Mouse (Mus musculus) ES-Bruce4 (cell line): ENCODE data around the gene Lypla2. TPM values are rescaled to one million over a fixed set of nuclear protein-coding genes. Genes with fewer than 3 reads are reported as not detected.

Source experiments
- H3K27ac ChIP-seq: 2 replicates; pipeline ENCODE4 v1.5.1; 2012; ENCODE audit warnings: low read length, inconsistent platforms; ENCODE audit not compliant: insufficient read depth
- H3K27me3 ChIP-seq: 2 replicates; pipeline ENCODE4 v1.6.1; 2012; ENCODE audit warnings: mild to moderate bottlenecking, low read length, inconsistent platforms; ENCODE audit not compliant: control insufficient read depth, poor library complexity, insufficient read depth, severe bottlenecking
- H3K36me3 ChIP-seq: 2 replicates; pipeline ENCODE4 v1.6.1; 2012; ENCODE audit warnings: inconsistent platforms, mild to moderate bottlenecking, low read length, moderate library complexity; ENCODE audit not compliant: control insufficient read depth, poor library complexity, insufficient read depth, severe bottlenecking
- H3K4me1 ChIP-seq: one replicate; pipeline ENCODE4 v1.8.1; 2011; ENCODE audit warnings: low read length; ENCODE audit not compliant: control insufficient read depth, insufficient read depth
- H3K4me3 ChIP-seq: 2 replicates; pipeline ENCODE4 v1.5.1; 2011; ENCODE audit warnings: low read depth, mild to moderate bottlenecking, low read length
- H3K9ac ChIP-seq: 2 replicates; pipeline ENCODE4 v1.6.1; 2012; ENCODE audit warnings: low read depth, mild to moderate bottlenecking, inconsistent platforms; ENCODE audit not compliant: poor library complexity, severe bottlenecking
- H3K9me3 ChIP-seq: replicated peaks from 2 replicates; pipeline ENCODE4 v1.6.1; 2012; ENCODE audit warnings: mild to moderate bottlenecking, low read length, inconsistent platforms; ENCODE audit not compliant: control insufficient read depth, poor library complexity, insufficient read depth, severe bottlenecking
- CTCF ChIP-seq: IDR thresholded peaks from one replicate; pipeline ENCODE4 v1.8.1; 2011; ENCODE audit warnings: low read depth, low read length
- EP300 ChIP-seq: IDR thresholded peaks from 2 replicates; pipeline ENCODE4 v1.6.1; 2011; ENCODE audit warnings: low read depth, low read length; ENCODE audit not compliant: insufficient read depth
- POLR2A ChIP-seq: IDR thresholded peaks from one replicate; pipeline ENCODE4 v1.8.1; 2011; ENCODE audit warnings: low read length; ENCODE audit not compliant: insufficient read depth
- polyA plus RNA-seq: library from polyadenylated mRNA; stranded (reverse); fragments of >200 nt; gene quantifications from 2 replicates; pipeline ENCODE4 v1.2.4, GENCODE M21; 2011; ENCODE audit warnings: low read depth; ENCODE audit not compliant: missing spikeins, insufficient read depth, insufficient read length

Lypla2 gene
- polyA plus RNA-seq, 1 experiment, result 47.4 TPM

- H3K9ac ChIP-seq, result no peak overlapping the region
- no peak overlapping the region for H3K4me3 ChIP-seq
- no peaks in the 10 kb centered on the region for H3K4me1 ChIP-seq
- TF ChIP-seq CTCF (no peak), POLR2A (no peak), EP300 (no peak)
- no peaks in the 10 kb centered on the region for H3K9me3 ChIP-seq
- H3K27ac ChIP-seq, result no peak overlapping the region
- H3K36me3 ChIP-seq, result peaks cover 63% of the 10 kb centered on the region
- H3K27me3 ChIP-seq, result no peaks in the 10 kb centered on the region
Measured at GRCm38 (mm10) chr4:136006821-136007220, 34.4 kb upstream of the Lypla2 start.

GRCm38 (mm10) chr4:136004921-136005320 is 32.5 kb upstream of the Lypla2 start:
- Histone ChIP-seq H3K9me3 (no peaks in the 10 kb centered on the region), H3K9ac (no peak overlapping the region), H3K4me1 (no peaks in the 10 kb centered on the region), H3K27ac (no peak overlapping the region), H3K36me3 (peaks cover 51% of the 10 kb centered on the region), H3K27me3 (no peaks in the 10 kb centered on the region), H3K4me3 (no peak overlapping the region)
- TF ChIP-seq EP300 (no peak), CTCF (no peak), POLR2A (no peak)

- Histone ChIP-seq H3K9ac (no peak overlapping the region), H3K27me3 (no peaks in the 10 kb centered on the region), H3K36me3 (peaks cover 44% of the 10 kb centered on the region), H3K4me3 (no peak overlapping the region), H3K9me3 (no peaks in the 10 kb centered on the region), H3K27ac (no peak overlapping the region), H3K4me1 (no peaks in the 10 kb centered on the region)
- TF ChIP-seq POLR2A (no peak), EP300 (no peak), CTCF (no peak)
Measured at GRCm38 (mm10) chr4:136004107-136004675, 31.8 kb upstream of the Lypla2 start.

GRCm38 (mm10) chr4:135995118-135995517 is 22.7 kb upstream of the Lypla2 start:
- H3K27ac ChIP-seq, result no peak overlapping the region
- no peak overlapping the region for H3K4me3 ChIP-seq
- no peak overlapping the region for H3K9ac ChIP-seq
- H3K4me1 ChIP-seq, result no peaks in the 10 kb centered on the region
- H3K9me3 ChIP-seq, result peaks cover 5% of the 10 kb centered on the region; the same call in 1 of the 2 replicates
- H3K36me3 ChIP-seq, result no peaks in the 10 kb centered on the region
- H3K27me3 ChIP-seq, result no peaks in the 10 kb centered on the region
- TF ChIP-seq EP300, result no peak
- TF ChIP-seq CTCF, result no peak
- TF ChIP-seq POLR2A, result no peak

DNA sequence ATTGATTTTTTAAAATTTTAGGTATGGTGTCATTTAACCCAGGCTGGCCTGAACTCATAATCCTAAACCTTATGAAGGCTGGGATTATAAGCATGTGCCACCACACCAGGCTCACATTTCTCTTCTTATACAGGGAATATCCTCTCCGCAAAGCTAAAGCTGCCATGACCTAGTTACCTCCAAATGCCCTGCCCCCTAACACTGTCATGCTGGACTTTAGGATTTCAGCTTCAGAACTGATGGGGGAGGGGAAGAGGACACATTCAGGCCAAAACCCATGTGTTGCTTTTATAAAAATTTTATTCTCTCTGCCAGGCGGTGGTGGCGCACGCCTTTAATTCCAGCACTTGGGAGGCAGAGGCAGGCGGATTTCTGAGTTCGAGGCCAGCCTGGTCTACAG is 21.5 kb upstream of the Lypla2 start:
- TF ChIP-seq CTCF (no peak), EP300 (no peak), POLR2A (no peak)
- no peak overlapping the region for H3K4me3 ChIP-seq
- H3K36me3 ChIP-seq, result no peaks in the 10 kb centered on the region
- H3K9me3 ChIP-seq, result peaks cover 5% of the 10 kb centered on the region; the same call in 1 of the 2 replicates
- no peak overlapping the region for H3K9ac ChIP-seq
- H3K27me3 ChIP-seq, result no peaks in the 10 kb centered on the region
- H3K27ac ChIP-seq, result no peak overlapping the region
- no peaks in the 10 kb centered on the region for H3K4me1 ChIP-seq

- peak overlapping the region; percentile 77 for H3K4me3 ChIP-seq
- H3K9ac ChIP-seq, result peak overlapping the region; percentile 90
- H3K4me1 ChIP-seq, result peaks cover 3% of the 10 kb centered on the region
- no peaks in the 10 kb centered on the region for H3K9me3 ChIP-seq
- no peak overlapping the region for H3K27ac ChIP-seq
- H3K27me3 ChIP-seq, result no peaks in the 10 kb centered on the region
- peaks cover 5% of the 10 kb centered on the region for H3K36me3 ChIP-seq
- TF ChIP-seq POLR2A (no peak), EP300 (no peak), CTCF (no peak)
Measured at GRCm38 (mm10) chr4:135987714-135988113, 15.3 kb upstream of the Lypla2 start.
